ENCODE assay signal across 13 mouse cellular contexts in genomic region chr2:141955197-141955596, GRCm38 (mm10).
DNase-seq lines count a peak whose midpoint lies in the region; ATAC-seq lines count a peak whose summit lies in the region.
"Had no signal": no experiment of that assay in that cellular context is flagged by ENCODE, and none has a peak within 500 bp of the region (broad histone marks: within the 10 kb centered on the region; RNA-seq: fewer than 3 reads in every experiment).

No protein-coding gene starts in this region.

- H3K9me3 ChIP-seq in midbrain, embryonic 10.5 days (replicated peaks) = no peaks in the 10 kb centered on the region
- no peaks in the 10 kb centered on the region for H3K9me3 ChIP-seq in midbrain, embryonic 16.5 days (replicated peaks; ENCODE audit: control insufficient read depth, low read length, poor library complexity, severe bottlenecking)
- H3K9me3 ChIP-seq in embryonic facial prominence, embryonic 14.5 days (ENCODE audit: control insufficient read depth, low read length) = no peaks in the 10 kb centered on the region
- H3K9me3 ChIP-seq in hindbrain, embryonic 15.5 days = no peaks in the 10 kb centered on the region
- H3K9me3 ChIP-seq in intestine, embryonic 15.5 days = no peaks in the 10 kb centered on the region
- H3K9me3 ChIP-seq: heart, embryonic 13.5 days had no signal

- H3K36me3 ChIP-seq in midbrain, embryonic 10.5 days = no peaks in the 10 kb centered on the region
- H3K36me3 ChIP-seq in midbrain, embryonic 16.5 days (ENCODE audit: control insufficient read depth, insufficient read depth, low read length) = no peaks in the 10 kb centered on the region
- H3K36me3 ChIP-seq in embryonic facial prominence, embryonic 14.5 days (ENCODE audit: control insufficient read depth, insufficient read depth, low read length) = no peaks in the 10 kb centered on the region
- no peaks in the 10 kb centered on the region for H3K36me3 ChIP-seq in hindbrain, embryonic 15.5 days
- no peaks in the 10 kb centered on the region for H3K36me3 ChIP-seq in intestine, embryonic 15.5 days
- H3K36me3 ChIP-seq: heart, embryonic 13.5 days had no signal

- 10% methylated on average over 3 of the region's 3 CpGs for WGBS in midbrain, embryonic 10.5 days
- WGBS in midbrain, embryonic 16.5 days = 5% methylated on average over 3 of the region's 3 CpGs
- WGBS in embryonic facial prominence, embryonic 14.5 days = 28% methylated on average over 3 of the region's 3 CpGs
- WGBS in hindbrain, embryonic 15.5 days = 11% methylated on average over 3 of the region's 3 CpGs
- WGBS in intestine, embryonic 15.5 days = 36% methylated on average over 3 of the region's 3 CpGs

- H3K4me3 ChIP-seq in midbrain, embryonic 10.5 days = no peak overlapping the region
- no peak overlapping the region for H3K4me3 ChIP-seq in midbrain, embryonic 16.5 days (ENCODE audit: low read depth, low read length)
- no peak overlapping the region for H3K4me3 ChIP-seq in embryonic facial prominence, embryonic 14.5 days (ENCODE audit: low read depth, low read length)
- no peak overlapping the region for H3K4me3 ChIP-seq in hindbrain, embryonic 15.5 days
- no peak overlapping the region for H3K4me3 ChIP-seq in intestine, embryonic 15.5 days (replicated peaks)
- H3K4me3 ChIP-seq: heart, embryonic 13.5 days had no signal

- peaks cover 16% of the 10 kb centered on the region for H3K4me1 ChIP-seq in midbrain, embryonic 10.5 days
- H3K4me1 ChIP-seq in midbrain, embryonic 16.5 days (ENCODE audit: control insufficient read depth, insufficient read depth, low read length) = peaks cover 2% of the 10 kb centered on the region; the same call in 1 of the 2 replicates
- no peaks in the 10 kb centered on the region for H3K4me1 ChIP-seq in embryonic facial prominence, embryonic 14.5 days (ENCODE audit: control insufficient read depth, insufficient read depth, low read length)
- 0 out of 2 replicates have a peak, but pooled peaks cover 3% of the 10 kb centered on the region for H3K4me1 ChIP-seq in hindbrain, embryonic 15.5 days (replicated peaks)
- H3K4me1 ChIP-seq in intestine, embryonic 15.5 days (replicated peaks) = no peaks in the 10 kb centered on the region
- H3K4me1 ChIP-seq: heart, embryonic 13.5 days had no signal

- ATAC-seq in midbrain, embryonic 16.5 days = no peak
- peak; percentile 30; the same call in 1 of the 2 replicates for ATAC-seq in embryonic facial prominence, embryonic 14.5 days (ENCODE audit: low read depth)
- ATAC-seq in hindbrain, embryonic 15.5 days (ENCODE audit: low FRiP score, low read depth) = peak; percentile 72; the same call in 1 of the 2 replicates
- ATAC-seq in intestine, embryonic 15.5 days = no peak
- no peak for ATAC-seq in granulocyte monocyte progenitor cell, adult 5-6 weeks (replicated peaks; ENCODE audit: poor library complexity, severe bottlenecking)

- no peaks in the 10 kb centered on the region for H3K27me3 ChIP-seq in midbrain, embryonic 10.5 days (ENCODE audit: low read depth, poor library complexity, severe bottlenecking)
- no peaks in the 10 kb centered on the region for H3K27me3 ChIP-seq in midbrain, embryonic 16.5 days (ENCODE audit: control insufficient read depth, insufficient read depth, low read depth, low read length)
- no peaks in the 10 kb centered on the region for H3K27me3 ChIP-seq in embryonic facial prominence, embryonic 14.5 days (replicated peaks; ENCODE audit: control insufficient read depth, insufficient read depth, low read length)
- H3K27me3 ChIP-seq in hindbrain, embryonic 15.5 days = no peaks in the 10 kb centered on the region
- H3K27me3 ChIP-seq in intestine, embryonic 15.5 days (replicated peaks) = no peaks in the 10 kb centered on the region
- H3K27me3 ChIP-seq: heart, embryonic 13.5 days had no signal

- DNase-seq in midbrain, embryonic 10.5 days (ENCODE audit: low spot score) = peak; percentile 26
- DNase-seq in embryonic facial prominence, embryonic 14.5 days (ENCODE audit: low spot score) = peak; percentile 27
- DNase-seq in MN1 (ENCODE audit: low spot score) = no peak
- no peak for DNase-seq in heart, postnatal 10 days
- DNase-seq: adrenal gland, adult 2 months; kidney, adult 2 months; spleen, adult 18-20 months; thymus, adult 18-20 months had no signal

- intact Hi-C loops in heart, postnatal 10 days (cut with DNase I) = no loop called here

- H3K9ac ChIP-seq in midbrain, embryonic 16.5 days (ENCODE audit: low read depth, low read length) = no peak overlapping the region
- no peak overlapping the region for H3K9ac ChIP-seq in embryonic facial prominence, embryonic 14.5 days (ENCODE audit: low read depth, low read length)
- no peak overlapping the region for H3K9ac ChIP-seq in hindbrain, embryonic 15.5 days
- H3K9ac ChIP-seq in intestine, embryonic 15.5 days = no peak overlapping the region
- H3K9ac ChIP-seq: heart, embryonic 13.5 days had no signal

- no peak overlapping the region for H3K4me2 ChIP-seq in midbrain, embryonic 16.5 days (ENCODE audit: low read length)
- no peak overlapping the region for H3K4me2 ChIP-seq in embryonic facial prominence, embryonic 14.5 days (ENCODE audit: low read depth, low read length)
- H3K4me2 ChIP-seq in hindbrain, embryonic 15.5 days = no peak overlapping the region
- H3K4me2 ChIP-seq in intestine, embryonic 15.5 days (replicated peaks) = no peak overlapping the region
- H3K4me2 ChIP-seq: heart, embryonic 13.5 days had no signal

- peak overlapping the region; percentile 63; the same call in 1 of the 2 replicates for H3K27ac ChIP-seq in midbrain, embryonic 10.5 days (replicated peaks)
- no peak overlapping the region for H3K27ac ChIP-seq in midbrain, embryonic 16.5 days (ENCODE audit: low read length)
- no peak overlapping the region for H3K27ac ChIP-seq in embryonic facial prominence, embryonic 14.5 days (replicated peaks; ENCODE audit: low read depth, low read length)
- H3K27ac ChIP-seq in hindbrain, embryonic 15.5 days (replicated peaks) = no peak overlapping the region
- no peak overlapping the region for H3K27ac ChIP-seq in intestine, embryonic 15.5 days
- H3K27ac ChIP-seq: heart, embryonic 13.5 days had no signal

Comparison
In these comparisons a context has a peak if more than half of its experiments do, and no peak if none do; other contexts are left out.
1. DNase-seq: peak in midbrain, embryonic 10.5 days (single experiment) and embryonic facial prominence, embryonic 14.5 days (single experiment); none in MN1 (single experiment) and heart, postnatal 10 days (0 of 2).
2. ATAC-seq: peak in embryonic facial prominence, embryonic 14.5 days (single experiment) and hindbrain, embryonic 15.5 days (single experiment); none in midbrain, embryonic 16.5 days (single experiment), intestine, embryonic 15.5 days (single experiment) and granulocyte monocyte progenitor cell, adult 5-6 weeks (single experiment).